Mouse (Mus musculus) adrenal gland, postnatal 14 days (tissue): ENCODE measurements around the gene Kif14. TPM values are rescaled to one million over a fixed set of nuclear protein-coding genes. Genes with fewer than 3 reads are reported as not detected.

Source experiments
- total RNA-seq: library from RNA; stranded (reverse); gene quantifications from 2 replicates; pipeline ENCODE4 v1.2.3, GENCODE M21; 2021

Gene Kif14
- total RNA-seq, 1 experiment from 2014 or later: 3.9 TPM

Other genes starting within 250 kb of the Kif14 start
- not detected in 2 replicates for gene Inava, start 232.1 kb upstream of the Kif14 start, total RNA-seq
- 0.34 TPM in 1 of 2 replicates, not detected in the other for gene Gpr25, start 205.5 kb upstream of the Kif14 start, total RNA-seq
- gene Camsap2, start 120.2 kb upstream of the Kif14 start, total RNA-seq: 47.2 and 47.8 TPM in 2 replicates
- 14.0 and 14.2 TPM in 2 replicates for gene Ddx59, start 51.1 kb upstream of the Kif14 start, total RNA-seq
- 16.3 and 16.9 TPM in 2 replicates for gene Zfp281, start 158.6 kb downstream of the Kif14 start, total RNA-seq